Mouse (Mus musculus) fibroblast of lung, adult 2 months (primary cell): ENCODE data around the gene Il2rb.

ENCODE experiments used
- DNase-seq: peaks from one replicate; pipeline ENCODE4 v3.0.0-alpha.2; 2011; ENCODE audit warnings: low read depth

Gene Il2rb

GRCm38 (mm10) chr15:78447746-78448535, 47.1 kb downstream of the Il2rb start:
- DNase-seq = no peak

GRCm38 (mm10) chr15:78447121-78447520, 48.0 kb downstream of the Il2rb start:
- no peak for DNase-seq

GRCm38 (mm10) chr15:78443857-78444256, 51.2 kb downstream of the Il2rb start:
- no peak for DNase-seq

- no peak for DNase-seq
These were observed 52.8 kb downstream of the Il2rb start for GRCm38 (mm10) chr15:78442231-78442630.

- no peak for DNase-seq
These were observed 56.1 kb downstream of the Il2rb start for GRCm38 (mm10) chr15:78438973-78439372.

GRCm38 (mm10) chr15:78438505-78438904, 56.6 kb downstream of the Il2rb start:
- DNase-seq = no peak

GRCm38 (mm10) chr15:78438018-78438394, 57.1 kb downstream of the Il2rb start:
- no peak for DNase-seq

GRCm38 (mm10) chr15:78437237-78438017, 57.6 kb downstream of the Il2rb start:
- no peak for DNase-seq

GRCm38 (mm10) chr15:78436380-78437192, 58.5 kb downstream of the Il2rb start:
- DNase-seq = no peak

GRCm38 (mm10) chr15:78435681-78436080, 59.4 kb downstream of the Il2rb start:
- no peak for DNase-seq

- no peak for DNase-seq
These were observed 60.1 kb downstream of the Il2rb start for GRCm38 (mm10) chr15:78434896-78435520.

- no peak for DNase-seq
These were observed 63.4 kb downstream of the Il2rb start for GRCm38 (mm10) chr15:78431541-78432121.

- DNase-seq = no peak
These were observed 64.2 kb downstream of the Il2rb start for GRCm38 (mm10) chr15:78430874-78431273.

- DNase-seq = no peak
These were observed 65.0 kb downstream of the Il2rb start for GRCm38 (mm10) chr15:78429871-78430622.
